Mouse (Mus musculus) liver, postnatal 0 days (tissue): ENCODE results near the gene Map3k1. TPM values are rescaled to one million over a fixed set of nuclear protein-coding genes. Genes with fewer than 3 reads are reported as not detected.

Source experiments
- ATAC-seq: fragments of 200-750 bp; cut with Nextera tagmentation; 2 replicates; pipeline ENCODE4 v1.8.0; 2017; ENCODE audit warnings: mild to moderate bottlenecking, moderate library complexity
- DNase-seq: peaks from one replicate; pipeline ENCODE4 v3.0.0-alpha.2; 2016
- H3K27ac ChIP-seq: fragments of 300-500 bp; sonication (generic); 2 replicates; pipeline ENCODE4 v1.5.1; 2014; ENCODE audit warnings: antibody characterized with exemption, moderate library complexity, mild to moderate bottlenecking, low read depth
- H3K27me3 ChIP-seq: fragments of 300-500 bp; sonication (generic); 2 replicates; pipeline ENCODE4 v1.6.1; 2014; ENCODE audit warnings: low read length, control low read depth, mixed read lengths; ENCODE audit not compliant: insufficient read depth
- H3K36me3 ChIP-seq: fragments of 300-500 bp; sonication (generic); replicated peaks from 2 replicates; pipeline ENCODE4 v1.6.1; 2014; ENCODE audit warnings: mild to moderate bottlenecking, control low read depth, low read length, moderate library complexity, mixed read lengths; ENCODE audit not compliant: insufficient read depth
- H3K4me1 ChIP-seq: fragments of 300-500 bp; sonication (generic); 2 replicates; pipeline ENCODE4 v1.6.1; 2014; ENCODE audit warnings: antibody characterized with exemption, mild to moderate bottlenecking, control low read depth; ENCODE audit not compliant: insufficient read depth
- H3K4me2 ChIP-seq: fragments of 300-500 bp; sonication (generic); 2 replicates; pipeline ENCODE4 v1.6.1; 2014; ENCODE audit warnings: low read depth, mild to moderate bottlenecking, low read length, moderate library complexity, mixed read lengths
- H3K4me3 ChIP-seq: fragments of 300-500 bp; sonication (generic); 2 replicates; pipeline ENCODE4 v1.5.1; 2014; ENCODE audit warnings: low read depth, low read length
- H3K9ac ChIP-seq: fragments of 300-500 bp; sonication (generic); replicated peaks from 2 replicates; pipeline ENCODE4 v1.6.1; 2014; ENCODE audit warnings: mild to moderate bottlenecking, moderate library complexity
- H3K9me3 ChIP-seq: fragments of 300-500 bp; sonication (generic); 2 replicates; pipeline ENCODE4 v1.6.1; 2016; ENCODE audit warnings: mild to moderate bottlenecking, control low read depth, low read length, mixed read lengths
- CTCF ChIP-seq: sonication (generic); IDR thresholded peaks from 2 replicates; pipeline ENCODE4 v1.5.1; 2016; ENCODE audit warnings: antibody characterized with exemption, low read depth
- EP300 ChIP-seq: IDR thresholded peaks from 2 replicates; pipeline ENCODE4 v1.6.1; 2016; ENCODE audit warnings: antibody characterized with exemption, low read depth, mild to moderate bottlenecking
- WGBS: fragments of 180-500 bp; shearing (Covaris S2); extraction: QIAGEN DNeasy Blood & Tissue Kit; methylation state at CpG from one replicate; pipeline ENCODE4 v1.1.7; 2014; ENCODE audit not compliant: insufficient replicate concordance; 5-methylcytosine and 5-hydroxymethylcytosine counted together
- polyA plus RNA-seq: library from polyadenylated mRNA; unstranded; fragments of >200 nt; fragmentation: Nextera tagmentation; extraction: Ambion mirVana; gene quantifications from 2 replicates; pipeline ENCODE4 v1.2.1, GENCODE M21; 2015

Map3k1 gene
- polyA plus RNA-seq, 1 experiment from 2014 or later: 11.5 TPM

DNA sequence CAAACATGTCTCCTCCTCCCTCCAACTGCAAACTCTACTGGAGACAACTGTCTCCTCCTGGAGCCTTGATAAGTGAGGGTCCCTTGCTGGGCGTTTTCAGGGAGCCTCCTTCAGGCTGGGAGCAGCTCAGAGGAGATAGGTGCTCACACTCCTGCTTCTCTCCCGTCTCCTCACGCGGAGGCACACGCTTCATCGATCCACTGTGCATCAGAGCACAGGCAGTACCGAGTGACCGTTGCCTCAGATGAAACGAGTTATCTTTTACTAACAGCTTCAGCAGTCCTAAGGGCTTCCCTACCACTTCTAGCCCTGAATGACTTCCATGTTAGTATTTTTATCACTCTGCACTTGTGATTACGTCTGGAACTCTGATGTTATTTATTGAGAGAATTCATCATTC lies 30.9 kb downstream of the Map3k1 start:
- Histone ChIP-seq H3K9me3 (no peaks in the 10 kb centered on the region), H3K4me2 (no peak overlapping the region), H3K27ac (peak overlapping the region; percentile 39; the same call in 1 of the 2 replicates), H3K36me3 (peaks cover 33% of the 10 kb centered on the region), H3K4me1 (peaks cover 3% of the 10 kb centered on the region), H3K9ac (no peak overlapping the region), H3K4me3 (no peak overlapping the region), H3K27me3 (no peaks in the 10 kb centered on the region)
- DNase-seq (no peak), ATAC-seq (peak; percentile 72)
- no peak for TF ChIP-seq CTCF
- peak; percentile 40; the same call in 1 of the 2 replicates for TF ChIP-seq EP300
- WGBS: 39% methylated on average over 10 of the region's 10 CpGs

DNA sequence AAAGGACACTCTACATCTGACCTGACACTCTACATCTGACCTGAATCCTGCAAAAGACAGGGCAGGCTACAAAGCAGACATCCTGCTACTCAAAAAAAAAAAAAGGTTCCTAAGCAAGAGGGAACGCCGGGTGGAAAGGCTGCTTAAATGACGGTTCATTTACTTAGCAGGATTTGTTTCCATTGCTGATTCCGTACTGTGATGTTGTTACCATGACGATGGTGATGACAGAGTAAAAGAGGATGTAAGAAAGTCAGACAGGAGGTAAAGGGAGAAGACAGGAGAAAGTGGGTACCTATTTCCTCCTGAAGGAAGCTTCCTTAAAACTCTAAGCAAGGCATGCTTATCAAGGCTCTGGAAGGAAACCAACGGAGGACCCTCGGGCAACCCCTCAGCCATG lies 31.6 kb downstream of the Map3k1 start:
- Histone ChIP-seq H3K36me3 (peaks cover 36% of the 10 kb centered on the region), H3K9me3 (no peaks in the 10 kb centered on the region), H3K27ac (no peak overlapping the region), H3K27me3 (no peaks in the 10 kb centered on the region), H3K9ac (no peak overlapping the region), H3K4me2 (no peak overlapping the region), H3K4me3 (no peak overlapping the region), H3K4me1 (peaks cover 3% of the 10 kb centered on the region)
- 62% methylated on average over 7 of the region's 7 CpGs for whole genome bisulfite sequencing
- no peak for TF ChIP-seq CTCF
- TF ChIP-seq EP300: no peak
- DNase-seq (no peak), ATAC-seq (no peak)

DNA sequence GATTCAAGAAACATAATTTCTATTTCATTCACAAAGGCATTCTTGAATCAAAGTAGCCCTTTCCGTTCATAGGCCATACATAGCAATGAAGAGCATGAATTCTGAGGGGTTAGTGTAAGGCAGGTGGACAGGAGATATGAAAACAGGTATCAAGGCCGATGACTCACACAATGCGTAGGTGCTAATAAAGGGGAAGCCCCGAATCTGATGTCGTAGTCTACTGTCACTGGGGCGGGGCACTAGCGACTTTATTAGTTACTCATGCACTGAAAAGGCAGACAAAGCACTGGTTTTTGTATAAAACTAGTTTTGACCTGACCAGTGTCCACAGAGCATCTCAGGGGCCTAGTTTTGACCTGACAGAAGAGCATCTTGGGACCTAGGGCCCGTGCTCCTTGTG lies 36.7 kb downstream of the Map3k1 start:
- no peaks in the 10 kb centered on the region for H3K9me3 ChIP-seq
- DNase-seq: no peak
- no peak for ATAC-seq
- H3K4me1 ChIP-seq: no peaks in the 10 kb centered on the region
- H3K36me3 ChIP-seq: peaks cover 86% of the 10 kb centered on the region
- no peak overlapping the region for H3K4me2 ChIP-seq
- H3K4me3 ChIP-seq: no peak overlapping the region
- no peaks in the 10 kb centered on the region for H3K27me3 ChIP-seq
- 91% methylated on average over 8 of the region's 8 CpGs for WGBS
- no peak overlapping the region for H3K27ac ChIP-seq
- no peak overlapping the region for H3K9ac ChIP-seq
- TF ChIP-seq CTCF: no peak
- no peak for TF ChIP-seq EP300

DNA sequence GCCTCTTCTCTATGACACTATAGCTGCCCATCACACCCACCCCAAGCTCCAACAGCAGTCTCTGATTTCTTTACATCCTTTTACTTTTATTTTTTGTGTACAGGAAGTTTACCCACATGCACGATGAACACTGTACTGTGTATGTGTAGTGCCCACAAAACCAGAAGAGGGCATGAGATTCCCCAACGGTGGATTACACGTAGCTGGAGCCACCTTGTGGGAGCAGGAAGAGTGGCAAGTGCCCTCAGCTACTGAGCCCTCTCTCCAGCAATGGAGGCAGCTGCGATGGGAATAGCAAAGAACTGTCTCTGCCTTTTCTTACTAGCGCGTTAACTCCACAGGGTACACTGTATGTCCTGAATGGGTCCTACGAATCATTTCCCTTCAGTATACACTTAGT lies 37.6 kb downstream of the Map3k1 start:
- no peaks in the 10 kb centered on the region for H3K4me1 ChIP-seq
- ATAC-seq (peak; percentile 64; the same call in 1 of the 2 replicates), DNase-seq (peak; percentile 47)
- peaks cover 94% of the 10 kb centered on the region for H3K36me3 ChIP-seq
- H3K9ac ChIP-seq: no peak overlapping the region
- no peaks in the 10 kb centered on the region for H3K27me3 ChIP-seq
- 48% methylated on average over 7 of the region's 7 CpGs for WGBS
- no peak overlapping the region for H3K4me2 ChIP-seq
- H3K9me3 ChIP-seq: no peaks in the 10 kb centered on the region
- no peak for TF ChIP-seq EP300
- peak; percentile 86 for TF ChIP-seq CTCF
- H3K27ac ChIP-seq: no peak overlapping the region
- H3K4me3 ChIP-seq: no peak overlapping the region

DNA sequence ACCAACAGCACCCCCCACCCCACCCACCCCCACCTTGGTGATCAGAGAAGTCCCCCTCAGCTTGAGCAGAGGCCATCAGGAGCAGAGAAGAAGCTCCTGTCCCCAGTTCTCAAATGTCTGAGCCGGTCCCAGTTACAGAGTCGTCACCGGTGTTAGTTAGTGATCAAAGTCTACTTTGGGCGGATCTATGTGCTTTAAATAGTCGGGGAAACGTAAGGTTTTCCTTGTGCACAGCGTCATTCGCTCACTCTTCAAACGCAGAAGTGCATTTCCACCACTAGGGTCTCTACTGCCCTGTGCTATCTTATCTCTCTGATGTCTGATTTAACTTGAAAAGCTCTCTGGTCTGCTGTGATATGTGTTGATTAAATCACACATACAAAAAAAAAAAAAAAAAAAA lies 38.0 kb downstream of the Map3k1 start:
- ATAC-seq (peak; percentile 36; the same call in 1 of the 2 replicates), DNase-seq (no peak)
- no peak for TF ChIP-seq EP300
- TF ChIP-seq CTCF: no peak
- Histone ChIP-seq H3K9ac (no peak overlapping the region), H3K36me3 (peaks cover 95% of the 10 kb centered on the region), H3K4me2 (no peak overlapping the region), H3K9me3 (no peaks in the 10 kb centered on the region), H3K4me1 (no peaks in the 10 kb centered on the region), H3K27me3 (no peaks in the 10 kb centered on the region), H3K4me3 (no peak overlapping the region), H3K27ac (no peak overlapping the region)
- 68% methylated on average over 9 of the region's 9 CpGs for WGBS

DNA sequence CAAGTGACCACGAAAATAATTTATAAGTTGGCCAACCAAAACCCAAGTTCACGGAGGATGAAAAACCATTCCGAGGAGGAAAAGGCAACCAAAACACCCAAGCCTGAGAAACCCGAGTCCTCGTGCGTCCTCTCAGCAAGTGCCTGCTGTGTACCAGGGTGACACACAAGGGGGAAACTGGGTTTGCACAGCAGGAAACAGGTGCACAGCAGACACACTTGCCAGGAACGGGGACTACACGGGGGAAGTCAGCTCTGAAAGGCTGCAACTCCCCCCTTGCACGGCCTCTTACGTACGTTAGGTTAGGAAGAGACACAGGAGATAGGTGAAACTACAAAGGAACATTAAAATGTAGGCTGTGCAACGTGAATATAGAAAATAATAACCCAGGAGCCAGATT lies 46.3 kb downstream of the Map3k1 start:
- peaks cover 94% of the 10 kb centered on the region for H3K36me3 ChIP-seq
- H3K4me3 ChIP-seq: no peak overlapping the region
- no peak for DNase-seq
- no peak overlapping the region for H3K9ac ChIP-seq
- no peaks in the 10 kb centered on the region for H3K9me3 ChIP-seq
- no peak for ATAC-seq
- WGBS: 67% methylated on average over 12 of the region's 12 CpGs
- TF ChIP-seq CTCF (no peak), EP300 (no peak)
- H3K4me1 ChIP-seq: no peaks in the 10 kb centered on the region
- H3K4me2 ChIP-seq: no peak overlapping the region
- no peak overlapping the region for H3K27ac ChIP-seq
- no peaks in the 10 kb centered on the region for H3K27me3 ChIP-seq

DNA sequence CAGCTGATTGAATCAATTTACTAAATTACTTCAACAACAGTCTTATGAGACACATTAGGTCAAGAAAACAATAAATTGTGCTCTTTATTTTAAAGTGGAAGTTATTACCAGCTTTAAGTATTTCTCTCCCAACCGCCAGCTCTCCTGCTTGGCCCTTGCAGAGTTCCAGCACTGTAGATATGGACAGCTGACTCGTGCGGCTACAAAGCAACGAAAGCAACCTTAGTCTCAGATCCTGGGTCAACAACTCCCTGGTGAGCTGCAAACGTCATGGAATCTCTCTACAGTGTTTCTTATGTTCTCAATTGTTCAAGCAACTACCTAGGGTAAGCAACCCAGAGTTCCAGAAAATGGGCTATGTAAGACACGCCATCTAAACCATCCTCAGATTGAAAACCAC lies 51.8 kb downstream of the Map3k1 start:
- Histone ChIP-seq H3K4me2 (no peak overlapping the region), H3K27me3 (no peaks in the 10 kb centered on the region), H3K9ac (no peak overlapping the region), H3K27ac (no peak overlapping the region), H3K36me3 (peaks cover 94% of the 10 kb centered on the region), H3K9me3 (no peaks in the 10 kb centered on the region), H3K4me3 (no peak overlapping the region), H3K4me1 (no peaks in the 10 kb centered on the region)
- ATAC-seq (no peak), DNase-seq (no peak)
- 94% methylated on average over 6 of the region's 6 CpGs for WGBS
- TF ChIP-seq EP300 (no peak), CTCF (no peak)
